Mouse (Mus musculus) limb, embryonic 11.5 days (tissue): ENCODE results near the gene Uba2. TPM values are rescaled to one million over a fixed set of nuclear protein-coding genes. Genes with fewer than 3 reads are reported as not detected.

Experiments
- ATAC-seq: fragments of 200-750 bp; cut with Nextera tagmentation; 2 replicates; pipeline ENCODE4 v1.8.0; 2017; ENCODE audit warnings: low read depth; ENCODE audit not compliant: insufficient number of reproducible peaks, low FRiP score, low TSS enrichment
- DNase-seq: peaks from one replicate; pipeline ENCODE4 v3.0.0-alpha.2; 2015; ENCODE audit warnings: low spot score
- H3K27ac ChIP-seq: fragments of 300-500 bp; sonication (generic); replicated peaks from 2 replicates; pipeline ENCODE4 v1.5.1; 2014; ENCODE audit warnings: low read depth, mild to moderate bottlenecking, low read length
- H3K27me3 ChIP-seq: fragments of 300-500 bp; sonication (generic); 2 replicates; pipeline ENCODE4 v1.6.1; 2014; ENCODE audit warnings: mild to moderate bottlenecking, low read length, mixed read lengths; ENCODE audit not compliant: control insufficient read depth, insufficient read depth
- H3K36me3 ChIP-seq: fragments of 300-500 bp; sonication (generic); 2 replicates; pipeline ENCODE4 v1.6.1; 2014; ENCODE audit warnings: mild to moderate bottlenecking, low read length, moderate library complexity, mixed read lengths; ENCODE audit not compliant: control insufficient read depth, insufficient read depth
- H3K4me1 ChIP-seq: fragments of 300-500 bp; sonication (generic); 2 replicates; pipeline ENCODE4 v1.6.1; 2014; ENCODE audit warnings: low read length, mixed read lengths; ENCODE audit not compliant: control insufficient read depth, insufficient read depth
- H3K4me2 ChIP-seq: fragments of 300-500 bp; sonication (generic); 2 replicates; pipeline ENCODE4 v1.6.1; 2014; ENCODE audit warnings: low read depth, mild to moderate bottlenecking, moderate library complexity; ENCODE audit not compliant: severe bottlenecking
- H3K4me3 ChIP-seq: fragments of 300-500 bp; sonication (generic); 2 replicates; pipeline ENCODE4 v1.5.1; 2014; ENCODE audit warnings: low read depth, low read length
- H3K9ac ChIP-seq: fragments of 300-500 bp; sonication (generic); 2 replicates; pipeline ENCODE4 v1.6.1; 2014; ENCODE audit warnings: mild to moderate bottlenecking, low read length
- H3K9me3 ChIP-seq: fragments of 300-500 bp; sonication (generic); 2 replicates; pipeline ENCODE4 v1.6.1; 2016; ENCODE audit warnings: low read length; ENCODE audit not compliant: control insufficient read depth
- WGBS: fragments of 180-500 bp; shearing (Covaris S2); extraction: QIAGEN DNeasy Blood & Tissue Kit; methylation state at CpG from one replicate; pipeline ENCODE4 v1.1.7; 2014; 5-methylcytosine and 5-hydroxymethylcytosine counted together
- polyA plus RNA-seq: library from polyadenylated mRNA; unstranded; fragments of >200 nt; fragmentation: Nextera tagmentation; extraction: Ambion mirVana; gene quantifications from 2 replicates; pipeline ENCODE4 v1.2.1, GENCODE M21; 2014

Uba2 gene
- polyA plus RNA-seq, 1 experiment from 2014 or later: 284 TPM

- Histone ChIP-seq H3K9ac (no peak overlapping the region), H3K4me3 (no peak overlapping the region), H3K27me3 (no peaks in the 10 kb centered on the region), H3K27ac (no peak overlapping the region), H3K36me3 (no peaks in the 10 kb centered on the region), H3K4me1 (no peaks in the 10 kb centered on the region), H3K9me3 (peaks cover 4% of the 10 kb centered on the region), H3K4me2 (no peak overlapping the region)
- ATAC-seq (no peak), DNase-seq (peak; percentile 5)
- WGBS: 84% methylated on average over 2 of the region's 2 CpGs
Measured at GRCm38 (mm10) chr7:34100002-34100401, 69.4 kb downstream of the Uba2 start.

- Histone ChIP-seq H3K4me2 (no peak within 1 kb of the TSS), H3K27ac (no peak within 1 kb of the TSS), H3K9ac (no peak within 1 kb of the TSS), H3K4me3 (no peak within 1 kb of the TSS), H3K9me3 (peaks cover 4% of the 10 kb centered on the region), H3K36me3 (no peaks in the 10 kb centered on the region), H3K27me3 (no peaks in the 10 kb centered on the region), H3K4me1 (no peaks in the 10 kb centered on the region)
- no peak for DNase-seq
- WGBS: 78% methylated on average over 3 of the region's 3 CpGs
- no peak for ATAC-seq
Measured at GRCm38 (mm10) chr7:34094911-34095481, 74.4 kb downstream of the Uba2 start, which contains the start of gene Scgb1b30. Gene Scgb1b30 (plus strand): TSS chr7:34095431.

Other genes starting within 250 kb of the Uba2 start
- not detected in 2 replicates for gene Scgb2b26, start 224.6 kb downstream of the Uba2 start, polyA plus RNA-seq
- not detected in 2 replicates for gene Scgb2b27, start 155.7 kb downstream of the Uba2 start, polyA plus RNA-seq
- not detected in 2 replicates for gene Scgb1b27, start 148.1 kb downstream of the Uba2 start, polyA plus RNA-seq
- not detected in 2 replicates for gene Scgb1b30, start 74.2 kb downstream of the Uba2 start, polyA plus RNA-seq
- 7.1 and 7.2 TPM in 2 replicates for gene Wtip, start 36.3 kb downstream of the Uba2 start, polyA plus RNA-seq
- 65.3 and 77.2 TPM in 2 replicates for gene Pdcd2l, start 27.1 kb upstream of the Uba2 start, polyA plus RNA-seq
- gene Gpi1, start 60.7 kb upstream of the Uba2 start, polyA plus RNA-seq: 278 and 291 TPM in 2 replicates
- gene Gm6096, start 81.4 kb upstream of the Uba2 start, polyA plus RNA-seq: not detected in 2 replicates
- 26.7 and 28.2 TPM in 2 replicates for gene 4931406P16Rik, start 144.0 kb upstream of the Uba2 start, polyA plus RNA-seq
- 65.5 and 70.5 TPM in 2 replicates for gene Lsm14a, start 223.7 kb upstream of the Uba2 start, polyA plus RNA-seq